Mouse (Mus musculus): ENCODE measurements at regions not wholly inside any gene's neighbourhood (a gene's known extent, or its start where the extent isn't known, plus 50 kb on each side); places are given as distances from the start of the nearest gene placed in this dataset.
A peak's percentile ranks its signal among the peaks of the same experiment; 100 is the strongest.

DNA sequence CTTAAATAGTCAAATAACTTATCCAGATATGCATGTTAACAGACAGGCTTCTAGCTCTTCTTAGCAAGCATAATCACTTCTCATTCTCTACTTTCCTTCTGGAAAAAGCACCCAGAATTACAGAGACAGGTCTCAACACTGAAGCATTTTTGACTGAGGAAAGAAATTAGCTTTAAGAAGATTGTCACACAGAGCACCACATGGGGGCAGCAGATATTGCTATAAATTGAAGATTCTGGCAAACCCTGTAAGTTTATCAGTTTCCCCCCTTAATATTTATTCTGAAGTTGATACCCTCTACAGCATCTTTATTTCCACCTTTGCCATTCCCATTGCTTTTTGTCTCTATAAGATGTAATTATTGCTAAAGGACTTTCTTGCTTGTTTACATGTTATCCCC is 83.4 kb upstream of the Lrrc4c start:
- no peak for DNase-seq

DNA sequence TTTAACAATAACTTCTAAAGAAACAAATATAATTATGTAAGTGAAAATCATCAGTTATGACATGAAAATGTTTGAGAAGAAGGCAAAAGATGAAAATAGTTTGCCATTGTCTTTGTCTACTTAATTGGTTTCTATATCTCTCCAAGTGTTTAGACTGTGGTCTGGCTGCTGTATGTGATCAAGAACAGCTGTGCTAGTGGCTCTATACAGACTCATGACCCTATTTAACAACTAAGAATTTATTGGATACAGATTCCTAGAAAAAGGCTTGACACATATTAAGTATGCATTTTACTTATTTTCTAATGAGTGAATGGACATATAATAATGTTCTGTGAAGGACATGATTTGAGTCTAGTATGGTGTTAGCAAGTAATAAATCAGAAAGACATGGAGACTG is 78.7 kb upstream of the Lrrc4c start:
- DNase-seq: no peak

- DNase-seq: no peak
Observed at GRCm38 (mm10) chr2:96240543-96241090, 77.4 kb upstream of the Lrrc4c start.

DNA sequence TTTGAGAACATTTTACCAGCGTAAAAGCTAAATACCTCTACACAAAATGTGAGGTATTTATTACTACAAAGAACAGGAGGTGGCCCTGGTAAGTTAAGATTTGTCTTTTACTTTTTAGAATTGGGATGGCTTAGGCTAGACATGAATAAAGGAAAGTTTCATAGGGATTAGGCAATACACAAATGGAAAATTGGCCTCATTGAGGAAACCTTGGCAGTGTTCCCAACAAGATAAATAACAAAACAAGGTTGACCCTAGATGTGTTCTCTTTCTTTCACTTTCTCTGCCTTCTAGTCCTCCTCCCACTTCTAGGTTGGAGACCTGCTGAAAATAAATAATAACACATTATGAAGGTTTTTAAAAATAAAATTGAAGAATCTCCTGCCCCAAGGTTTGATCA is 64.3 kb upstream of the Lrrc4c start:
- no peak for DNase-seq

GRCm38 (mm10) chr2:96256491-96256890 is 61.5 kb upstream of the Lrrc4c start:
- DNase-seq: peak; percentile 33

Data from kidney, adult 18-20 months (tissue).